8 mouse cellular contexts compared by ENCODE assay signal in genomic region chr1:75445751-75446611, GRCm38 (mm10). TPM values are rescaled to one million over a fixed set of nuclear protein-coding genes. Genes with fewer than 3 reads are reported as not detected.
A peak's percentile ranks its signal among the peaks of the same experiment; 100 is the strongest.
DNase-seq lines count a peak whose midpoint lies in the region; ATAC-seq and TF ChIP-seq lines count a peak whose summit lies in the region.

No protein-coding gene starts in this region.

- peak; percentile 88 for DNase-seq in MN1 (ENCODE audit: low spot score)
- DNase-seq in cerebellum, adult 11-12 months = peak; percentile 89
- DNase-seq in heart, postnatal 4 days = peak; percentile 87
- DNase-seq in layer of hippocampus, adult 8-10 months (ENCODE audit: low spot score in 2 of 2) = peak; percentile 66 to 78
- DNase-seq in lung, postnatal 0 days (ENCODE audit: low spot score) = peak; percentile 78
- DNase-seq in retina, postnatal 7 days (ENCODE audit: low read depth, low spot score) = peak; percentile 73
- peak; percentile 57 for DNase-seq in urinary bladder, postnatal 10 days (ENCODE audit: low spot score)

- peaks cover 17% of the 10 kb centered on the region for H3K27me3 ChIP-seq in forebrain, embryonic 16.5 days (replicated peaks; ENCODE audit: control insufficient read depth, insufficient read depth, low read length)
- H3K27me3 ChIP-seq in lung, postnatal 0 days (replicated peaks; ENCODE audit: insufficient read depth, low read length) = peaks cover 50% of the 10 kb centered on the region

- H3K4me3 ChIP-seq in forebrain, embryonic 16.5 days (replicated peaks; ENCODE audit: low read length) = no peak overlapping the region
- H3K4me3 ChIP-seq in lung, postnatal 0 days (ENCODE audit: low read depth, low read length) = no peak overlapping the region

- under 1% methylated on average over 22 of the region's 22 CpGs for WGBS in forebrain, embryonic 16.5 days
- WGBS in lung, postnatal 0 days = 1% methylated on average over 22 of the region's 22 CpGs

- no peaks in the 10 kb centered on the region for H3K9me3 ChIP-seq in forebrain, embryonic 16.5 days (ENCODE audit: control insufficient read depth, low read length)
- H3K9me3 ChIP-seq in lung, postnatal 0 days (ENCODE audit: low read length) = no peaks in the 10 kb centered on the region

- peak; percentile 0; the same call in 1 of the 2 replicates for ATAC-seq in forebrain, embryonic 16.5 days
- ATAC-seq in lung, postnatal 0 days = peak; percentile 53

- TF ChIP-seq CTCF in lung, postnatal 0 days (IDR thresholded peaks at IDR 0.05) = peak; percentile 94

- H3K27ac ChIP-seq in forebrain, embryonic 16.5 days (ENCODE audit: low read length) = no peak overlapping the region
- no peak overlapping the region for H3K27ac ChIP-seq in lung, postnatal 0 days (ENCODE audit: low read length)

- H3K9ac ChIP-seq in forebrain, embryonic 16.5 days (replicated peaks; ENCODE audit: low read depth, low read length) = no peak overlapping the region
- H3K9ac ChIP-seq in lung, postnatal 0 days (replicated peaks; ENCODE audit: low read depth) = no peak overlapping the region

- no peaks in the 10 kb centered on the region for H3K36me3 ChIP-seq in forebrain, embryonic 16.5 days (ENCODE audit: control insufficient read depth, insufficient read depth)
- H3K36me3 ChIP-seq in lung, postnatal 0 days (ENCODE audit: insufficient read depth, low read length) = peaks cover 5% of the 10 kb centered on the region; the same call in 1 of the 2 replicates

- TF ChIP-seq EP300 in lung, postnatal 0 days (IDR thresholded peaks at IDR 0.05) = no peak

- H3K4me2 ChIP-seq in forebrain, embryonic 16.5 days (ENCODE audit: low read length) = peak overlapping the region; percentile 28
- peak overlapping the region; percentile 12; the same call in 1 of the 2 replicates for H3K4me2 ChIP-seq in lung, postnatal 0 days (replicated peaks; ENCODE audit: low read depth, low read length)

- peaks cover 86% of the 10 kb centered on the region for H3K4me1 ChIP-seq in forebrain, embryonic 16.5 days (replicated peaks; ENCODE audit: control insufficient read depth, insufficient read depth, low read length)
- peaks cover 9% of the 10 kb centered on the region; the same call in 1 of the 2 replicates for H3K4me1 ChIP-seq in lung, postnatal 0 days (ENCODE audit: insufficient read depth, low read depth, low read length)

RNA-seq across cellular contexts. Expression of gene Asic4, which starts 4.3 kb away (rescaled TPM):
- 4.0 and 7.2 TPM in 2 replicates for polyA plus RNA-seq in forebrain, embryonic 16.5 days (2015; fragmentation: Nextera tagmentation; extraction: Ambion mirVana)
- total RNA-seq in heart, postnatal 4 days (2021) = not detected
- total RNA-seq in layer of hippocampus, adult 8-10 months (2022) = 1 to 10 TPM; 5.8 to 6.6 (median 6.0) TPM
- not detected in 2 replicates for polyA plus RNA-seq in lung, postnatal 0 days (2015; fragmentation: Nextera tagmentation; extraction: Ambion mirVana)

RNA-seq across cellular contexts. Expression of gene Gmppa, which starts 10.3 kb away (rescaled TPM):
- 86.4 and 93.1 TPM in 2 replicates for polyA plus RNA-seq in forebrain, embryonic 16.5 days (2015; fragmentation: Nextera tagmentation; extraction: Ambion mirVana)
- total RNA-seq in heart, postnatal 4 days (2021) = 10 to 100 TPM; 41.1 to 41.4 TPM
- 10 to 100 TPM; 58.3 to 77.2 (median 72.7) TPM for total RNA-seq in layer of hippocampus, adult 8-10 months (2022)
- polyA plus RNA-seq in lung, postnatal 0 days (2015; fragmentation: Nextera tagmentation; extraction: Ambion mirVana) = 58.4 and 58.9 TPM in 2 replicates

RNA-seq across cellular contexts. Expression of gene Chpf, which starts 33.1 kb away (rescaled TPM):
- polyA plus RNA-seq in forebrain, embryonic 16.5 days (2015; fragmentation: Nextera tagmentation; extraction: Ambion mirVana) = 28.1 and 29.2 TPM in 2 replicates
- total RNA-seq in heart, postnatal 4 days (2021) = 10 to 100 TPM; 38.0 to 38.7 TPM
- total RNA-seq in layer of hippocampus, adult 8-10 months (2022) = 10 to 100 TPM; 71.4 to 79.7 (median 77.2) TPM
- polyA plus RNA-seq in lung, postnatal 0 days (2015; fragmentation: Nextera tagmentation; extraction: Ambion mirVana) = 31.2 and 31.6 TPM in 2 replicates

RNA-seq across cellular contexts. Expression of gene Tmem198, which starts 33.4 kb away (rescaled TPM):
- polyA plus RNA-seq in forebrain, embryonic 16.5 days (2015; fragmentation: Nextera tagmentation; extraction: Ambion mirVana) = 59.8 and 60.5 TPM in 2 replicates
- total RNA-seq in heart, postnatal 4 days (2021) = 1 to 10 TPM in 1 of 2 experiments, under 1 TPM in 1; 0.55 to 1.1 TPM
- total RNA-seq in layer of hippocampus, adult 8-10 months (2022) = 10 to 100 TPM; 49.1 to 64.8 (median 55.6) TPM
- 1.1 and 1.3 TPM in 2 replicates for polyA plus RNA-seq in lung, postnatal 0 days (2015; fragmentation: Nextera tagmentation; extraction: Ambion mirVana)

Comparison
In these comparisons a context has a peak if more than half of its experiments do, and no peak if none do; other contexts are left out.
1. RNA of gene Asic4, which starts 4.3 kb away (total RNA-seq): 5.8 to 6.6 TPM in layer of hippocampus, adult 8-10 months; not detected in heart, postnatal 4 days; every median in the first group is over 4 times any median in the second.
2. Peak in every context shown above with its lines, with median percentiles within 50 percentile points of each other: DNase-seq.